Mouse (Mus musculus) myocyte (in vitro differentiated cells): ENCODE measurements around the gene Wdtc1.

Experiments used
- POLR2A ChIP-seq: IDR thresholded peaks from one replicate; pipeline ENCODE4 v1.6.1; 2011; ENCODE audit warnings: low read depth, mild to moderate bottlenecking, control low read depth, moderate library complexity; ENCODE audit not compliant: insufficient read length
- USF1 ChIP-seq: IDR thresholded peaks from one replicate; pipeline ENCODE4 v1.6.1; 2011; ENCODE audit warnings: low read depth, mild to moderate bottlenecking, control low read depth, moderate library complexity

GRCm38 (mm10) chr4:133391185-133392040, 38.1 kb upstream of the Wdtc1 start:
- TF ChIP-seq USF1 (no peak), POLR2A (no peak)
